Mouse (Mus musculus): ENCODE results near the gene Ankrd33. TPM values are rescaled to one million over a fixed set of nuclear protein-coding genes. Genes with fewer than 3 reads are reported as not detected.
"Not testable (repeated sequence)": the region's sequence is repeated elsewhere in the genome, so short reads cannot be mapped to it uniquely, and the experiment has no call there.

The Ankrd33 gene
- total RNA-seq, 1 experiment from 2014 or later = not detected

GRCm38 (mm10) chr15:101084499-101084898 lies 31.1 kb upstream of the Ankrd33 start:
- peak; percentile 55 for ATAC-seq (replicated peaks; ENCODE audit: low read depth, poor library complexity, severe bottlenecking)

GRCm38 (mm10) chr15:101086451-101086850 lies 29.1 kb upstream of the Ankrd33 start:
- no peak for ATAC-seq (replicated peaks; ENCODE audit: low read depth, poor library complexity, severe bottlenecking)

- ATAC-seq (replicated peaks; ENCODE audit: low read depth, poor library complexity, severe bottlenecking) = peak; percentile 42
These were observed 28.6 kb upstream of the Ankrd33 start for GRCm38 (mm10) chr15:101086956-101087355.

GRCm38 (mm10) chr15:101088291-101088690 lies 27.3 kb upstream of the Ankrd33 start:
- no peak for ATAC-seq (replicated peaks; ENCODE audit: low read depth, poor library complexity, severe bottlenecking)

GRCm38 (mm10) chr15:101091551-101091950 lies 24.0 kb upstream of the Ankrd33 start:
- no peak for ATAC-seq (replicated peaks; ENCODE audit: low read depth, poor library complexity, severe bottlenecking)

- ATAC-seq (replicated peaks; ENCODE audit: low read depth, poor library complexity, severe bottlenecking) = no peak
These were observed 23.3 kb upstream of the Ankrd33 start for GRCm38 (mm10) chr15:101092121-101092828.

GRCm38 (mm10) chr15:101092829-101093648 lies 22.5 kb upstream of the Ankrd33 start:
- no peak for ATAC-seq (replicated peaks; ENCODE audit: low read depth, poor library complexity, severe bottlenecking)

GRCm38 (mm10) chr15:101093988-101094387 lies 21.6 kb upstream of the Ankrd33 start:
- no peak for ATAC-seq (replicated peaks; ENCODE audit: low read depth, poor library complexity, severe bottlenecking)

- no peak for ATAC-seq (replicated peaks; ENCODE audit: low read depth, poor library complexity, severe bottlenecking)
These were observed 20.6 kb upstream of the Ankrd33 start for GRCm38 (mm10) chr15:101094979-101095378.

GRCm38 (mm10) chr15:101095392-101095791 lies 20.2 kb upstream of the Ankrd33 start:
- ATAC-seq (replicated peaks; ENCODE audit: low read depth, poor library complexity, severe bottlenecking) = no peak

GRCm38 (mm10) chr15:101097985-101098651 lies 17.4 kb upstream of the Ankrd33 start:
- ATAC-seq (replicated peaks; ENCODE audit: low read depth, poor library complexity, severe bottlenecking) = 0 out of 2 replicates have a peak, but pooled peaks have one; percentile 39

GRCm38 (mm10) chr15:101100996-101101395 lies 14.6 kb upstream of the Ankrd33 start:
- no peak for ATAC-seq (replicated peaks; ENCODE audit: low read depth, poor library complexity, severe bottlenecking)

GRCm38 (mm10) chr15:101103605-101104304 lies 11.8 kb upstream of the Ankrd33 start:
- no peak for ATAC-seq (replicated peaks; ENCODE audit: low read depth, poor library complexity, severe bottlenecking)

- peak; percentile 94 for ATAC-seq (replicated peaks; ENCODE audit: low read depth, poor library complexity, severe bottlenecking)
These were observed 10.0 kb upstream of the Ankrd33 start for GRCm38 (mm10) chr15:101105496-101105994.

- no peak for ATAC-seq (replicated peaks; ENCODE audit: low read depth, poor library complexity, severe bottlenecking)
These were observed 9.5 kb upstream of the Ankrd33 start for GRCm38 (mm10) chr15:101106011-101106410.

- ATAC-seq (replicated peaks; ENCODE audit: low read depth, poor library complexity, severe bottlenecking) = no peak
These were observed 7.5 kb upstream of the Ankrd33 start for GRCm38 (mm10) chr15:101107906-101108671.

- peak; percentile 80 for ATAC-seq (replicated peaks; ENCODE audit: low read depth, poor library complexity, severe bottlenecking)
These were observed 2.4 kb upstream of the Ankrd33 start for GRCm38 (mm10) chr15:101113176-101113575.

- ATAC-seq (replicated peaks; ENCODE audit: low read depth, poor library complexity, severe bottlenecking) = not testable (repeated sequence)
These were observed 1.8 kb upstream of the Ankrd33 start for GRCm38 (mm10) chr15:101113778-101114177.
